Mouse (Mus musculus): ENCODE data around the gene Snx30. TPM values are rescaled to one million over a fixed set of nuclear protein-coding genes. Genes with fewer than 3 reads are reported as not detected.

The Snx30 gene
- total RNA-seq, 2 experiments from 2014 or later = 6.5 TPM

DNA sequence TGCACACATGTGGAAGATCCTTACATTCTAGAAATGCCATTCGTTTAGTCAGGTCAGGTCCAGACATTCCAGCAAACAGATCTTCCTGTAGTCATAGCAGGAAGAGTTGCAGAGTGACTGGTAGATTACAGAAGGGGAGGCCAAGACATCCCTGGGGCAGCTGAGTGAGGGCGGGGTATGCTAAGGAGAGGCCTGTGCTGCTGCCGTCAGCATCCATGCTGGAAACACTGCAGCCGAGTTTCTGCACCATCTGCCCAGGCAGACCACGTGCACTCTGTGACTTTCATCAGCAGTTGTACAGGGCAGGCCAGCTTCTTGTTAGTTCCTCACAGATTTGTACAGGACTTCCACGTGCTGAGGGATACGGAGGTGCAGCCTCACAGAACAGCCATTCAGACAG lies 17.8 kb downstream of the Snx30 start:
- peak; percentile 47 to 79 for DNase-seq

GRCm38 (mm10) chr4:59824860-59825259 lies 19.2 kb downstream of the Snx30 start:
- no peak for DNase-seq

GRCm38 (mm10) chr4:59825634-59826033 lies 20.0 kb downstream of the Snx30 start:
- no peak for DNase-seq

DNA sequence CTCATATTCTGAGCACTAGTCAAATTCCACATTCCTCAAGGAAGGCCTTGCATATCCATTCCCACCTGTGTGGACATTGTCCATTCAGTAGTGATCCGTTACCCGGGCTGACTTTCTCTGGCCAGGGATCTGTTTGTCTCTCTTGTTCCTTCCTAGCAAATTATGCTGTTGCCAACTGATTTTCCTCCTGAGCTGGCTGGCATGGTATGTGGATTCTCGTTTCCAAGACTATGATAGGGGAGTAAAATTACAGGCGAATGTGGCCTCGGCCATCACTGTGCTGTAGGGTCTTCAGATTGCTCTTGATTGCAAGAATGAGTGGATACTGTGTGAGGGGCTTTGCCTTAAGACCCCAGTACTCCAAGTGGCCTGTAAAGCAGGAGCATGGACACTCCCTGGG lies 20.7 kb downstream of the Snx30 start:
- no peak for DNase-seq

DNA sequence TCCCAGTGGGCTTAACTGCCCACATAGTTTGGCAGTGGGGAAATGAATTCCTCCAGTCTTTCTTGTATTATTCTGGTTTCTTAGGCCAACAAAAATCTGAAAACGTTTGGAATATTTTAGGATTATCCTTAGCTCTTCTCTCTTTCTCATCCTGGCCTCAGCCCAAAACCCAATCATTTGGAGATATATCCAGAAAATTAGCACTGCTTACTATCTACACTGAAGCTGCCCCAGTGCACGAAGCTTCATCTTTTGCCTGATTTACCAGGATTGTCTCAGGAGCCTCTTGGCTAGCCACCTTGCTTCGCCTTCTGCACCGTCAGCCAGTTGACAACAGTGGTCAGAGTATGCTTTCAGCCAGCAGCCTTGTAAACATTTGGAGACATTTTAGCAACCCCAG lies 23.4 kb downstream of the Snx30 start:
- no peak for DNase-seq

DNA sequence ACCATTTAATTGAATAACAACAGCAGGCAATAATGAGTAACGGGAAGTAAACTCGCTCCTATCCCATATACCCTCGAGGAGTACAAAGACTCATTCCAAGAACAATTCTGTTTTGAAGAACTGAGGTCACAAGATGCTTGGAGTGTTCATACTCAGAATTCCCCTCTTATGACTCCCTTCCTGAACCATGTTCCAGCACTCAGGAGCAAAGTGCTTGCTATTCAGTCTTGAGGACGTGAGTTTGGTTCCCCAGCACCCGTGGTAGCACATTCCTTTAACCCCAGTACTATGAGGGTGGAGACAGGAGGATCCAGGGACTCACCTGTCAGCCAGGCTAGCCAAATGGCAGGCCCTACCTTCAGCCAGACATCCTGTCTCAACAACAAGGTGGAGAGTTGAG lies 25.4 kb downstream of the Snx30 start:
- DNase-seq = no peak

DNA sequence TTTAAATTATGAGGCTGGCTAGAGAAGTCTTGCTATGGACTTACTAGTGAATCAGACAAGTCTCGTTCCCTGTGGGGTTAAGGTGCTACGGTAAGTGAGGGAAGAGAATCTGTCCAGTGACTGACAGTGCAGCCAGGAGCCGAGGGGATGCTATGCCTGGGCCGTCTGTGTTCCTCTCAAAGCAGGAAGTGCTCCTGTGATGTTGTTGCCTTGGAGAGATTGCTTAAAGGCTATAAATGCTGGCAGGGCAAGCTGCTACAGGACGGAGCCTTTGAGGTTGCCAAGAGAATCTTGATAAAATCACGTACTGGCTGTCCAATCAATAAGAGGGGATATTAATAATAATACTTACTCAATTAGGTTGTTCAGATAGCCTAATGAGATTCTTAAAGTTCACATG lies 27.2 kb downstream of the Snx30 start:
- DNase-seq = no peak

DNA sequence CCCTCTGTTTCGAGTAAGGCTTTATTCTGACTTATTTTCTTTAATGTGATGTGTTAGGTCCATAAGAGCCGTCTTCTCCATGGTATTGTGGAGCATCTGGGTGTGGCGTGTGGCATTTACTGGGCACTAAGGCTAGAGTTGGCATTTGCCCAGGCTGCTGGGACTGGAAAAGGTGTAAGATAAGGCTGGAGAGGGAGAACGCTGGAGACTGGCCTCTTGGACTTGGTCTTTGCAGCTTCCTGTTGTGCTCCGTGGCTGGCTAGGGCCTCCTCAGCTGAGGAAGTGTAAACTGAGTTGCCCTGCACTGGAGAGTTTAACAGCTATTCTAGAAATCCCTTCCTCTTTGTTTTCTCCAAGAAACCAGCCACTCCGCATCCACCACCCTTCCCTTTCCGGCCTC lies 32.0 kb downstream of the Snx30 start:
- DNase-seq = peak; percentile 61 to 64

DNA sequence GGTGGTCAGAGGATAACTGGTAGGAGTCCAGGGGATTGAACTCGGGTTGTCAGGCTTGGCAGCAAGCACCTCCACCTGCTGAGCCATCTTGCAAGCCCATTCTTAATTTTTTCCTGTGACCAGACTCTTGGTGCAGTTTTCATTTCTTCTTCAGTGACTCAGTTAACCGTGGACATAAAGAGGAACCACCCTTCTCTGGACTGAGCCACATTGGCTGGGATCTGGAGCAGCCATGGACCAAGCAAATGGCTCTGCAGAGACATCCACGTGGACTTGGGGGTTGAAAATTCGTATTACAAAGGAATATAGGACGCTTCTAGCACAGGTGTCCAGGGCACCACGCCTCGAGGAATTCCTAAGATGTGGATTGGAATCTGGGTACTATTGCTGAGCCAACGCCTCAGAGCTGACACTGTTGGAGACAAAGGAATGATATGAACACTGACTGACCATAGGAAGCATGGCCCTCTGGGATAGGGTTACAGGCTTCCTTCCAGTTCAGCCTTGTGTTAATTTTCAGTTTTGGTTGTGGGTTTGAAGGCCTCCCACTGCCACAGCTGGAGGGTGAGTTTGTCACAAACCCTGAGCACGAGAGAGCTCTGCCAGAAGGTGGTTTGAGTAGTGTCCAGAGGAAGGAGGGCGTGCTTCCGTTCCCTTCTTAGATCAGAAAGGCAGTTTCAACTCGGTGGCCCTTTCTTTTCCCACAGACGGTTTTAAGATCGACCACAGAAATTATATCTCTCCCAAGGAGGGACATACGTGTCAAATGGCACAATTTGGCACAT lies 39.0 kb downstream of the Snx30 start:
- peak in 1 of 2 experiments; percentile 40 for DNase-seq

DNA sequence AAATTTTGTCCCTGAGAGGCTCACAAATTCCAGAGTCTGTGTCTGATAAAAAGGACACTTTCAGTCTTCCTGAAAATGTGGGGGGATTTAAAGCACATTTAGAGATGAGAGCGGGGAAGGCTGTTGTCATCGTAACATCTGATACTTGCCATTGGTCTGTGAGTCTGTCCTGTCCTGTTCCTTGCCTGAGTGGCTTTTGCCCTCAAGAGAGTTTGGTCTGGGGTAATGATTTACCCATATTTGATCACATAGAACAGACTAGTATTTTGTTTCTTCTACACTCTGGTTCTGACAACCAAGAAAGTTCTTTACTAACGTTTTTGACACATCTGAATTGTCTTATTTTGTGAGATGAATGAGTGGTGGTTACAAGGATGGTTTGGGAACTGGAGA lies 39.6 kb downstream of the Snx30 start:
- DNase-seq = no peak

DNA sequence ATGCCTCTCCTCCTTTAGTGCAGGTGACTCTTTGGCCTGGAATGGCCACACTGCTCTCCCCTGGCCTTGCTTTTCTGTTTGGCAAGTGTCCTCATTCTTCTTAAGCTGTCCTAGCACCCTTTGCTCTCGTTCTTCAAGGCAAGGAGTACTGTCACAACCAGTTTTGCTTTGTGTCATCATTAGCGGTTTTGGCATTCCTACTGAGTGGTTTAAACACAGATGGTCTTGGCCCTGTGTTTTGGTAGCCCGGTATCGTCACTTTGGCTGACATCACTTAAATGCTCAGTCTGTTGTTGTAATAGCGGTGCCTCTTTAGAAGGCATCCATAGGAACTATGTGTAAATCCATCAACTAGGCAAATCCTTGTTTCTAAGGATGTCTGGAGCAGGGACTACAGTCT lies 41.8 kb downstream of the Snx30 start:
- DNase-seq = no peak

DNA sequence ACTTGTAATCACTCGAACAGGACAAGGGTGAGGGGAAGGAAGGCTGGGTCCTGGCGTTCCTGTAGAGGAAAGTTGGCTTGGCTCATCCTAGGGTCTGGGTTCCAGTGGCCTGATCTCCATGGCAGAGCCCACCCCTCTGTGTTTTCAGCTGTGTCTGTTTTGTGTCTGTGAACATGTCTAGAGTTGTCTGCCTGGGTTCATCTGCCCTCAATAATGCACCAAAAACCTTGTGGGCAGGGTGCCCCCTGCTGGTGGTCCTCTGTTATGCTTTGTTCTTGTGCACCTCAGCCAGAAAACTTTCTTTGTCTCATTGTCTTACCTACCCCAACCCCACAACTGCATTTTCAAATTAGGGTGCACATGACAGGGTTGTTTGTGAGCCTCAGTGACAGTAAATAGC lies 44.5 kb downstream of the Snx30 start:
- DNase-seq = peak; percentile 66 to 91

DNA sequence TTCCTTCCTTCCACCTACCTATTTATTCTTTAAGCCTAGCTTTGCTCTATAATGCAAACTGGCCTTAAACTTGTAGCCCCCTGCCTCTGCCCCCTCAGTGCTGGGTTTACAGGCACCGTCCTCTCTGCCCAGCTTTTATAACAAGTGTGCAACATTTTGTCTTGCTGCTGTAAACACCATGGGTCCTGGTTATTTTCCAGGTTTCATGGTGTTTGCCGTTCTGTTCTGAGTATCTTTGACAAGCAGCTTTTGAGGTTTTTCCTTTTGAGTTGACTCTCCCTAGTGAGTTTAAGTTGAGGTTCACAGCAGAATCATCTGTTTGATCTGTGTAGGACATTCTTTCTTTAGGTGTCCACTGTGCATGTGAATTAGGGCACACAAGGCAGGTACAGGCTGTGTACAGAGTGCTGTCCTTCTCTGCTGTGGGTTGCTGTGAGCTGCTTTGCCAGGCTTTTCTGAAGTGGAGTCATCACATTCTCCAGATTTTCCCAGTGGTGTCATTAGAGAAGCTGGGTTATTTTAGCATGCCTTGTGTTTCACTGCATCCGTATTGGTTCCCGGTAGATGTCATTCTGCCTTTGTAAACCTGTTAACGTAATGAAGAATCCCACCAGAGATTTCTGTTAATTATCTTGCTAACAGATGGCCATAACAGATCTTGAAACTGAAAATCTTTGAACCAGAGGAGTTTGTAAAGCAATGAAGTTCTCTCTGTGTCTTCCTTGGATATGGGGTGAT lies 45.4 kb downstream of the Snx30 start:
- no peak for DNase-seq

- DNase-seq = no peak
These were observed 47.5 kb downstream of the Snx30 start for GRCm38 (mm10) chr4:59853155-59853554.

DNA sequence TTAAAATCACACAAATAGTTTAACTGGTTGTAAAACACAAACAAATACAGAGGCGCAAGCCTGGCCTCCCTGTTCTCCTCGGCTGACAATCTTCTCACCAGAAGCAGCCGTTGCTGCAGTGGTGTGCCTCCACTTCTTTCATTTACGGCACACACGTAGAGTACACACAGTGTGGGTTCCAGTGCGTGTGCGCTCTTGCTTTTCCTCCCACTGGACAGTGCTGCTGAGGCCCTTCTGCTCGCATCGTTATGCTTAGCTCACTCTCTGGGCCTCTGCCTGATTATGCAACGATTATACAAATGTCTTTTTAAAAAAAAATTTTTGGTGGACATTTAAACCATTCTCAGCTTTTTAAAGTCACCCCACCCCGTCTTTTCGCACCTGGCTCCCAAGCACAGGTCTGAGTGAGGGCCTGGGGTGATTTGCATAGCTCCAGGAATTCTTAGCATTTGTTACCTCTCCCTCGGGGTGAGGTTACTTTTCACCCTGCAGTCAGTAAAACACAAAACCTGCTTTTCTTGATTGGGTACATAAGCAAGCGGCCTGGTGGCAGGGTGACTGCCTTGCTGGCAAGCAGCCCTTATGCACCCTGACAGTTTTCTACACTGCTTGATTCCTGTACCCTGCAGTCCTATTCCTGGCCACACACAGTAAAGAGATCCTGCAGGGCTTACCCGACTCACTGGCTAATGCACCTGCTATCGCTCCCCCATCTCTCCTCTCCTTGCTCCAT lies 54.2 kb downstream of the Snx30 start:
- no peak for DNase-seq

DNA sequence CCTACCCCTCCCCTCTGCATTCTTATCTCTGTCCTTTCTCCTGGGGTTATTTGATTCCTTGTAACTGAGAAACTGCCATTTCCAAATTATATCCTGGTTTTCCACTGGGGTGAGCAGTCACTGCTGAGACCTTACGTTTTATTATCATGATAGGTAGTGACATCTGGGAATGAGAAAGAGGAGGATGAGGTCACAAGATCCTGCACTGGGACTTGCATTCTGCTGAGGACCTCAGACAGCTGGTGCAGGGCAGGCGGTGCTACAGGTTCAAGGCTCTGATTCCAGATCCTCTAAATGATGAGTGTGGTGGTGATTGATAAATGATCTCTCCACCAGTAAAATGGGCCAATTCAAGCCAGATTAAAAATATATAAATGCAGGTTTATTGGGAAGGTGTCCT lies 54.8 kb downstream of the Snx30 start:
- DNase-seq = no peak

DNA sequence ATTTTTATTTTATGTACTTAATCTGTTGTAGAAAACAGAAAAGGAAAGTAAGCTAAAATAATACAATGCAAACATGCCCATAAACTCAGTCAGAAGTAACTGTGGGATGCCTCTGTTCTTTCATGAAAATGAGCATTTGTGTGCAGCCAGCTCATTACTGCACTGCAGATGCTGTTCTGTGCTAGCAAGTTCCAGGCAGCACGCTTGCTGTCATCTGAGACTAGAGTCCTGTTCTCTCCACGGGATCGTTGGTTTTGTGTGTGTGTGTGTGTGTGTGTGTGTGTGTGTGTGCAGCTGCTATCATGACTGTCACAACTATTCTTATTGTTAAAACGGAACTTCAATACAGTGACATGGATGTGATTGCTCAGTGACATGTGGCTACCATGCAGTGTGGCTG lies 56.2 kb downstream of the Snx30 start:
- no peak for DNase-seq

DNA sequence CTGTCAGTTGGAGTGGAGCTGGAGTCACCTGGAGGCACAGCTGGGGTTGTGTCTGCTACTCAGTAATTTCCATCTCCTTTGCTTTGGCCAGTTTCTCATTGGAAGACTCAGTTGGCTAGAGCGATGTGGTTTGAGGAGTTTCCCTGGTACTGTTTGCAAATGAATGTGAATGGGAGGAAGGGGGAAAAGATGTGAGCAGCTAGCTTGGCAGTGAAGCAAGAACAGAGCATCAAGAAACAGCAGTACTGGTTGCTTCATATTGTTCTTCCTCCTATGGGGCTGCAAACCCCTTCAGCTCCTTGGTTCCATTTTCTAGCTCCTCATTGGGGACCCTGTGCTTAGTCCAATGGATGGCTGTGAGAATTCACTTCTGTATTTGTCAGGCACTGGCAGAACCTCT lies 56.7 kb downstream of the Snx30 start:
- no peak for DNase-seq

- peak; percentile 53 to 83 for DNase-seq
These were observed 58.2 kb downstream of the Snx30 start for GRCm38 (mm10) chr4:59863869-59864268.

- DNase-seq = no peak
These were observed 62.4 kb downstream of the Snx30 start for GRCm38 (mm10) chr4:59868086-59868485.

GRCm38 (mm10) chr4:59869488-59870057 lies 63.9 kb downstream of the Snx30 start:
- peak; percentile 70 to 78 for DNase-seq

- no peak for DNase-seq
These were observed 64.8 kb downstream of the Snx30 start for GRCm38 (mm10) chr4:59870433-59870832.
